Mouse (Mus musculus) thymus, adult 18-20 months (tissue): ENCODE measurements around the gene Sec13.
"Not testable (repeated sequence)": the region's sequence is repeated elsewhere in the genome, so short reads cannot be mapped to it uniquely, and the experiment has no call there.

ENCODE experiments used
- DNase-seq, 2 experiments: peaks; one replicate each; pipeline ENCODE4 v3.0.0; 2022; ENCODE audit warnings: mixed read lengths in 2 of 2

Gene Sec13

DNA sequence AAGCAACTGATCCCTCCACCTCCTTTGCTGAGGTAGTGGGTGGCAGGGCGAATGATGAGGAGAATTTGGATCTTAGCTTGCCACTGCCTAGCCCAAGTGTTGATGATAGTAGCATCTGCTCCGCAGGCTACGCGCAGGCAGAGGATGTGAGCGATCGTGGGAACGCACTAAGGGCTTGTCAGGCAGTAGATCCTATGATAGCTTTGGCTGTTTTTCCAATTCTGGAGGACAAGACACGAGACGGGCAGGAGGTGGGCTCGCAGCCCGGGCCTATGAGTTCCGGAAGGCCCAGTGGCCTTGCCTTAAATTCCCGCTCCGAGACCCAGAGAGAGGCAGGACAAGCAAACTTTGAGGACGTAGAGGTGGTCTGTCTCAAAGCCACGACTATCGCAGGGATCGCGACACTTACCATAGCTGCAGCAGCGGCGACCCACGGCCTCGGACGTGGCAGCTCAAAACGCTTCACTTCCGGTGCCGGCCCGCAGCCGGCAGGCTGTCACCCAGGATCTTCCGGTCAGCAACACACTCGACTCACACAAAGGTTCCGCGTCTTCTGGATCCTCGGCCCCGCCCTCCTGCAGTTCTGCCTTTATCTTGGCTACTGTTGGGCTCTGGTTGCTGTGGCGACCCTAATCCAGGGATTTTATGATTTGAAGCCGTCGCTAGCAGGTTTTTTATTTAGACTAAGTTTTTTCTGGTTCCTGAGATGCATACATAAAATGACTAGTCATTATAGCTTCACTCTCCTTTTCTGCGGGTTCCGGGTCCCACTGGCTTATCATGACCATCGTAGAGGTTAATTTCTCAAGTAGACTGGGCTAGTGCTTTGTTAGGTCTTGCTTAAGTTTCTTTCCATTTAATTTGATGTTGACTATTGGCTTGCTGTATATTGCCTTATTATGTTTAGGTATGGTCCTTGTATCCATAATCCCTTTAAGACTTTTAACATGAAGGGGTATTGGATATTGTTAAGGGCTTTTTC, at the start of gene Sec13:
Sec13 (minus strand) TSS at position 508 of the 982 bp plus-strand sequence.
- DNase-seq, result peak; percentile 63 to 68

DNA sequence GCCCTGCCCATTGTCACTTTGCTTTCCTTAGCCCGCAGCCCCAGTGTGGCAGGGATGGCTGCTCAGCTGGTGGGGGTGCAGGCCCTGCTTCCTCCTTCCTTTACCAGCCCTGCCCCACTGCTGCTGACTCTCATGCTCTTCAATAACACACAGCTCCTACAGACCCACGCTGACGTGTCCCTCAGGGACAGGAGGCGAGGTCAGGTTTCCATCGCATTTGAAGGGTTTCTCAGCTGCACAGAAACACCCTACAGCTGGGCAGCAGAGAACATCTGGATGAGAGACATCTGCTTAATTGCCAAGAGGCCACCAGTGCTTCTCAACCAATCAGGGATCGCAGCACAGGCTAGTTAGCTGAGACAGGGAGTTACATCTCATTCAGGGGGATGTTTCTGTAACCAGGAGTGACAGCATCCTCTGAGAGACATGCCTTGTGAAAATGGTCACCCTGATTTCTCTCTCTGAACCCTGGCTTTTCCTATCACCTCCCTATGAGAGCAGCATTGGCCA, 47.0 kb upstream of the Sec13 start:
- no peak for DNase-seq

DNA sequence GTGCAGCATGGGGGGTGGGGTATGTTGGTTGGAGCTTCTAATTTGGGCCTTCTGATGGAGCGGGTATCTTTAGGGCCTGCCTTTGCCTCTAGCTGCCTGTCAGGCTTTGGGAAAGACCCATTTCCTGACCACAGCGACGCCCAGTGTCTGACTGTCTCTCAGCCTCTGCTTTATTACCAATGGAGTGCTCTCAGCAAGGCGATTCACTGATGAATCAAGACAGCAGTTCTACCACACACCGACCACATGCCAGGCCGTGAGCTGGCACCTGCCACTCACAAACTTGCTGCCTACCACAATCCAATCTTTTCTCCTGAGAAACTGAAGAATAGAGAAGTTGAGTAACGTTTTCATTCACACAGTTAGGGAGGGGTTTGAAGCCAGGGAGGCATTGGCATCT, 45.1 kb upstream of the Sec13 start:
- DNase-seq, result no peak

DNA sequence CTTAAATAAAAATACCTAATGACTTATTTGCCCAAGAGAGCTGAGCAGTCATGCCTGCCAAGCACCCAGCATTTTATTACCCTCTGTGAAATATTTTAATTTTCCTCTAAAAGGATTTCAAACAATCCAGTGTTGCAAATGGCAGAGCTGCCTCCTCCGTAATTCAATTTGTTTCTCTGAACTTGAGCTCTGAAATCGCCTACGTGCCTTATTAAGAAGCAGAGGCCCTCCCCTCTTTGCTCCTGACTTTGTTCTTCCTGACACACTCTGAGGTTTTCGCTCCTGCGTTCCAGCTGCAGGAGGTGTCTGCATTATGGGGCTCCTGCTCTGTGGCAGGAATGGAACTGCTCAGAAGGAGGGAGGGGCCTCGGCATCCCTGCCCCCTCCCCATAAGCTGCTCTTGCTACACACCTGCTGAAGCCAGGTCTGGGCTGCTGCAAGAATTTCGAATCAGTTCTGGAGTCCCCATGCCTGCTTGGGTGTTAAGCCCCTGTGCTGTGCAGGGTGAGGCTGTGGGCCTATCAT, 37.7 kb upstream of the Sec13 start:
- no peak for DNase-seq

DNA sequence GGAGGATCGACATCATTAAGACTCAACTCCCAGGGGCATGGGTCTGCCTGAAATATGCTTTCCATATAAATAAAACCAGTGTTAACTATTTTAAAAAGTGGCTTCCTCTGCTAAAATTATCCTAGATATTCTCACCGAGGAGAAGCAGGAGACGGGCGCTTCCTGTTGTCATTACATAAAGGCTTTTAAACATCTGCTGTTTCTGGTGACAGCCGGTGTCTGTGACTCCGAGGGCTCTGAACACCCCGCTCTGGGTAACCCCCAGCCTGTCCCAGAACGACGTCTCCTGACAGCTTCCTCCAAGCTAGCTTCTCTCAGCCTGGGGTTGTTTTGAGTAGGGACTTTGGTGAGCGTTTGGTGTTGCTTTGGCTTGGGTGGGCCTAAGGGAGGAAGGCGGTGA, 28.3 kb upstream of the Sec13 start:
- no peak for DNase-seq

GRCm38 (mm10) chr6:113761644-113762043, 21.1 kb upstream of the Sec13 start:
- DNase-seq, result no peak

- DNase-seq, result peak in 1 of 2 experiments; percentile 12
Observed at GRCm38 (mm10) chr6:113749119-113749685, 8.7 kb upstream of the Sec13 start.

DNA sequence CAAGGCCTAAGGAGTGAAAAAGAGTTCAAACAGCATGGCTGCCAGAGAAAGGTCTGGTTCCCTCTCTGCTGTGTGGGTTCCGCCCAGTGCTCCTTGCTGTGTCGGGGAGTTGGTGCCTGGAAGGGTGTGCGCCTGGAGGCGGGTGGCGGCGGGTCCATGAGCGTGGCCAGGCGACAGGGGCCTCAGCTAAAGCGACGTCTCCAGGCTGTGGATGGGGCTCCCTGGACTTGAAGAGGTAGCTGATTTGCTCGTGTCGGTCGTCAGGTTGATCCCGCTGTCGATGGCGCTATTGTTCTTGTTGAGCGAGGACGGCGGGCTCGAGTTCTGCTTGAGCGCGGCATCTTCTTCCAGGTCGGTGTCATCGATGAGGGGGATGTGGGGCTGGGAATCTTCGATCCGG, 7.8 kb upstream of the Sec13 start:
- DNase-seq, result no peak

GRCm38 (mm10) chr6:113747284-113747683, 6.7 kb upstream of the Sec13 start:
- DNase-seq, result no peak

GRCm38 (mm10) chr6:113745117-113745516, 4.6 kb upstream of the Sec13 start:
- DNase-seq, result no peak

DNA sequence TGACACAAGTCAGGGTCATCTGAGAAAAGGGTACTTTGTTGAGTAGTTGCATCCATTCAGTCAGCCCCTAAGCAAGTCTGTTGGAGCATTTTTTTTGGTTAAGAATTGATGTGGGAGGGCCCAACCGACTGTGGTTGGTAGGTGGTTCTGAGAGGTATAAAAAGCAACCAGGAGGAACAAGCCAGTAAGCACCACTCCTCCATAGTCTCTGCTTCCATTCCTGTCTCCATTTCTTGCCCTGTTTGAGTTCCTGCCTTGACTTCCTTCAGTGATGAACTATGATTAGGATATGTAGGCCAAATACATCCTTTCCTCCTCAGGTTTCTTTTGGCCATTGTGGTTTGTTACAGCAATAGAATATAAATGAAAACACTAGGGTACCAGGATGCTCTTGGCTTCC, 2.6 kb upstream of the Sec13 start:
- no peak for DNase-seq

DNA sequence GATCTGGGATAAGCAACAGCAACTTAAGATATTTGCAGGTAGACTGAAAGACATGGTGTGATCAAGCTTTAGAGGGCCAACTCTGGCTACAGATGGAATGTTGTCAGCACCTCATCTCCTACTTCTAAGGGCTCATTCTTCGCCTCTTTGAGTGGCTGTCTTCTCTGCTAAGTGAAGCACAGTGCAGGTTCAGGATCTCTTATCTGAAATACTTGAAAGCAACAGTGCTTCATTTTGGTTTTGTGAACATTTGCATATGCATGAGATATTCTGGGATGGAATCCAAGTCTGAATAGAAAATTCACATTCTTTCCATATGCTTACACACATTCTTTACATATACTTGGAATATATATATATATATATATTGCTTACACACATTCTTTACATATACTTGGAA, 1.8 kb upstream of the Sec13 start:
- DNase-seq, result no peak

DNA sequence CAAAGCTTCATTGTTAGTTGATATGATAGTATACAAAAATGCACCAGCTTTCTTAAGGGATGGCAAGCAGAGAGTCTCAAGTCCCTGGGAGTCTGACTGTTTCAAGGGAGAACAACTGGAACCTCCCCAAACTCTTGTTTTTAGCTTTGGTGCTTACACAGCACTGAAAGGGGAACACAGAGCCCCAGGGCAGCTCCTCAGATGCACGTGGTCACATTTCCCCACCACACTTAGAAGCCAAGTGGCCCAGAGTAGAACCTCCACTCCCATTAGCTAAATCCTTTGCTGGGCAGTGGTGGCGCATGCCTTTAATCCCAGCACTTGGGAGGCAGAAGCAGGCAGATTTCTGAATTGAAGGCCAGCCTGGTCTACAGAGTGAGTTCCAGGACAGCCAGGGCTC, 882 bp upstream of the Sec13 start:
- no peak for DNase-seq

DNA sequence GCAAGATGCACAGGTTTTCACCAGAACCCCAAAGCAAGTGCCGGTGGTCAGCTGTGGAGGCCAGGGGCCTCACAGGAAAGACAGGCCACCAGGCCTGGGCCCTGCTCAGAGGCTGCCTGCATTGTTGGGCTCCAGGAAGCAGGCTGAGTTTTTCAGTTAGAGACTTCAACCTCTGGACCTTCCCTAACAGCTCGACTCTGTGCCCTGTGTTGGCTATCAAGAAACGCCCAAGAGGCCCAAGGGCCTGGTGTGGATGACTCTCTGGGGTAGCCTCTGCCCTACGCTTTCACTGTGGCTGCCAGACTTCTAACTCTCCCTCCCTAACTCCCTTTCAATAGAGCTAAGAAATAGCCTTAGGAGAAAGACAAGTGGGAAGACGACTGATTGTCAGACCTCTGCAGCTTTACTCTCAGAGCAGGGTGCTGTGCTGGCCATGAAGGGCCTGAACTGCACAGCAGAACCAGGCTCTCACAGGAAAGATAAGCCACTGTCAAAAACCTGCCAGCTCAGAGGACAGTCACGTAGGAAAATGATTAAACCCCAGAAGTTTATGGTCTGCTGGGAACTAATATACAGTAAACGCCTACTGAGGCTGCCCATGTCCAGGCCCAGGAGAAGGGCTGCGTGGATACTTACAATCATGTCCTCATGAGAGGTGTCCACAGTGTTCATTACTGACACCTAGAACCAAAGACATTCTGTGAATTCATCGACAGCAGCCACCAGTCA, 3.1 kb downstream of the Sec13 start:
- no peak for DNase-seq

DNA sequence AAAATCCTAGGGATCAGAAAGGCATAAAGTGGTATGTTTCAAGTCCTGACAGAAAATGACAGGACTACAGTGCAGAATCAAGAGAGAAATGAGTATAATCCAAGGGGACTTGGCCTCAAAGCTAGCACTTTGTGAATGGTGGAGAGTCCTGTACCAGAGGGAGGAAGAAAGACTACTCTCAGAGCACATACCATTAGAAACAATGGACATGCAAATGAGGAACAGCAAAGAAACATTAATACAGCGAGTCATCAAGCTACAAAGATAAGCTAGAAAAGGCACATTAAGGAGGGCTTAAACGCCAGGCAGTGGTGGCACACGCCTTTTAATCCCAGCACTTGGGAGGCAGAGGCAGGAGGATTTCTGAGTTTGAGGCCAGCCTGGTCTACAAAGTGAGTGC, 9.2 kb downstream of the Sec13 start:
- no peak for DNase-seq

DNA sequence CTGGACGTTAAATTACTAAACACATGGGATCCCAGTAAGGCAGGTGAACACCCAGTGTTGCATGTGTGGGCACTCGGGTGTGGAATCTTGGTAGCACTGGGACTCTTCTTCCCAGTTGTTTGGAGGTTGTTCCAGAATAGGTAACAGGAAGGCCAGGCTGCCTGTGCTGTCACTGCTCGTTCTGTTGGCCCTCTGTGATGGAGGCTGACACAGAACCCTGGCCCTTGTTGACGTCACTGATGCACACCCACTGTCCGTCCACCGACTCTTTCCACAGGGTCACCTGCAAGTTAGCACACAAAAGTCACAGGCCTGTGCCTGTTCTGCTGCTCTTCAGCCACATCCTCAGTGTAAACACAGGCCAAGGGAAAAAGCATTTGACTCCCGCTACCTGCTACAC, 12.4 kb downstream of the Sec13 start:
- no peak for DNase-seq

DNA sequence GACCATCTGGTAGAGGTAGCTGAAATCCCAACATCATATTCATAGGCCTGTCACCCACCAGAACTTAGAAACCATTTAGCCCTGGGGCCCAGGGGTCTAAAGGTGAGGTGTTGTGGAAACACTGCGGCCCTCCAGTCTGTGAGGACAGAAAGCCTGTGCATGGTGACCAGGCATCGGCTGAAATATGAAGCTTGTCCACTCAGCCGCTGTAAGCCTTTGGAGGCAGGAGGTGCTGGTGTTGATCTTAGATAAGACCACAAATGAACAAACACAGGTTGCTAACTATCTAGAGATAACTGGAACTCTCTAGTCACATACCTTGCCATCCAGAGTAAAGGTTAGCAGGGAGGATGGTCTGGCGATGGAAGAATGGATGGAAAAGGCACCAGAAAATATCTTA, 19.5 kb downstream of the Sec13 start:
- no peak for DNase-seq

DNA sequence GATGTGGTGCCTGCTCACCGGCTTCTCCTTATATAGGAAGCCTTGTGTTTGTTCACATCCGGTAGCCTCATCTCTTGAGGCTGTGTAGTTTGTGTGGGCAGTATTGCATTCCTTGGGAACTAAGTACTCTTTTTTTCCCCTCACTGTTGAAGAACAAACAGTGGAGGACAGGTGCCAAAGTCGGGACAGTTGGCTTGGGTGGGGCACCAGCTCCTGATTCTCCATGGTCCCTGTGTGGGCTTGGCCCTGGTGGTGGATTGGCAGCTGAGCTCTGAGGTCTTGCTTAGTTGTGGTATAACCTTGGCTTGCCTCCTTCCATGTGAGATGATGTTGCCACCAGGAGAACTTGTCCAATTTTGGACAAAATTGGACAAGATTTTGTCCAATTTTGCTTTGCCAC, 20.7 kb downstream of the Sec13 start, which contains the start of gene Ghrl:
Ghrl (minus strand) TSS at position 3 of the 400 bp plus-strand sequence.
- no peak for DNase-seq

GRCm38 (mm10) chr6:113717541-113717940, 23.0 kb downstream of the Sec13 start:
- no peak for DNase-seq

GRCm38 (mm10) chr6:113714797-113715196, 25.7 kb downstream of the Sec13 start:
- no peak for DNase-seq

DNA sequence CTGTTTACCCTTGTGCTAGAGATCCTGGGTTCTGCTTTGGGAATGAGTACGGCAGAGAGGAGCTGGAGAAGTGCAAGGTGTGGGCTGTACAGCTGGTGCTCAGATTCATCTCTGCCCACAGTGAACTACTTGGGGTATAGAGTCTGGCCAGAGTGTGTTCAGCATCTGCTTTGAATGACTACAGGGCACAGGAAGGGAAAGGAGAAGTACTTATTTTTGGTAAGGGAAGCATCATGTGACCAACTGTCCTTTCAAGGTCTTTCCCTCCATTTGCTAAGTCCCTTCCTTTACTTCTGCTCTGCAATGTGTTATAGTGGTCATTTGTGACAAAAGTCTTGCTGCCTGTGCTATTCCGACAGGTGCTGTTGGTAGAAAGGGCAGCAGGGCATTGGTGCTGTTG, 26.3 kb downstream of the Sec13 start:
- no peak for DNase-seq

- DNase-seq, result not testable (repeated sequence)
Observed at GRCm38 (mm10) chr6:113713389-113713788, 27.2 kb downstream of the Sec13 start.

DNA sequence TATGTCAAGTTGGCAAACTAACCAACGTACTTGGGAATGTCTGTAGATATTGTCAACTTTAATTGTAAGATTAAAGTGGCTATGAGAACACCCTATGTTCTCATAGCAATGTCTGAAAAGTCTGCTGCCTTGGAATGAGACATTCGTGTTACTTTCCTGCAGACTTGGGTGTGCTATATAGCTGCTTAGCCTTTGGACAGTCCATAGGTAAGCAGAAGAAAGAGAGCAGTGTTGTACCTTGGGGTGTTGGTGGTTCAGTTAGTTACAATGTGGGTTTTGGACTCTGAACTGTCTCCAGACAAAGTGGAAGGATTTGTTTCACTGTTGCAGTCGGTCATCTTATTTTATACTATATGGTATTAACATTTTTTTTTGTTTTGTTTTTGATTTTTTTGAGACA, 27.8 kb downstream of the Sec13 start:
- no peak for DNase-seq
